Mouse (Mus musculus) neural tube, embryonic 14.5 days (tissue): Measurements from ENCODE around the gene D630045J12Rik. TPM values are rescaled to one million over a fixed set of nuclear protein-coding genes. Genes with fewer than 3 reads are reported as not detected.

Source experiments
- ATAC-seq: fragments of 200-750 bp; cut with Nextera tagmentation; 2 replicates; pipeline ENCODE4 v1.8.0; 2017; ENCODE audit warnings: low read depth, mild to moderate bottlenecking, moderate TSS enrichment, moderate library complexity
- H3K27ac ChIP-seq: fragments of 300-500 bp; sonication (generic); 2 replicates; pipeline ENCODE4 v1.5.1; 2014; ENCODE audit warnings: low read depth, mild to moderate bottlenecking, control low read depth, low read length, moderate library complexity, mixed read lengths
- H3K27me3 ChIP-seq: fragments of 300-500 bp; sonication (generic); 2 replicates; pipeline ENCODE4 v1.6.1; 2014; ENCODE audit warnings: low read length; ENCODE audit not compliant: control insufficient read depth, insufficient read depth
- H3K36me3 ChIP-seq: fragments of 300-500 bp; sonication (generic); 2 replicates; pipeline ENCODE4 v1.6.1; 2014; ENCODE audit warnings: low read length, mixed read lengths; ENCODE audit not compliant: control insufficient read depth, insufficient read depth
- H3K4me1 ChIP-seq: fragments of 300-500 bp; sonication (generic); 2 replicates; pipeline ENCODE4 v1.6.1; 2014; ENCODE audit warnings: low read length; ENCODE audit not compliant: control insufficient read depth, insufficient read depth
- H3K4me2 ChIP-seq: fragments of 300-500 bp; sonication (generic); 2 replicates; pipeline ENCODE4 v1.6.1; 2014; ENCODE audit warnings: mild to moderate bottlenecking, low read depth, low read length, control low read depth
- H3K4me3 ChIP-seq: fragments of 300-500 bp; sonication (generic); 2 replicates; pipeline ENCODE4 v1.5.1; 2014; ENCODE audit warnings: low read depth, low read length, control low read depth, mixed read lengths
- H3K9ac ChIP-seq: fragments of 300-500 bp; sonication (generic); replicated peaks from 2 replicates; pipeline ENCODE4 v1.6.1; 2014; ENCODE audit warnings: low read depth, mild to moderate bottlenecking, control low read depth, low read length, mixed read lengths
- H3K9me3 ChIP-seq: fragments of 300-500 bp; sonication (generic); 2 replicates; pipeline ENCODE4 v1.6.1; 2016; ENCODE audit warnings: low read length; ENCODE audit not compliant: control insufficient read depth
- WGBS: fragments of 180-500 bp; shearing (Covaris S2); extraction: QIAGEN DNeasy Blood & Tissue Kit; methylation state at CpG from one replicate; pipeline ENCODE4 v1.1.7; 2014; 5-methylcytosine and 5-hydroxymethylcytosine counted together
- polyA plus RNA-seq: library from polyadenylated mRNA; unstranded; fragments of >200 nt; fragmentation: Nextera tagmentation; extraction: Ambion mirVana; gene quantifications from 2 replicates; pipeline ENCODE4 v1.2.1, GENCODE M21; 2014

The D630045J12Rik gene
- polyA plus RNA-seq, 1 experiment from 2014 or later: 21.0 TPM

DNA sequence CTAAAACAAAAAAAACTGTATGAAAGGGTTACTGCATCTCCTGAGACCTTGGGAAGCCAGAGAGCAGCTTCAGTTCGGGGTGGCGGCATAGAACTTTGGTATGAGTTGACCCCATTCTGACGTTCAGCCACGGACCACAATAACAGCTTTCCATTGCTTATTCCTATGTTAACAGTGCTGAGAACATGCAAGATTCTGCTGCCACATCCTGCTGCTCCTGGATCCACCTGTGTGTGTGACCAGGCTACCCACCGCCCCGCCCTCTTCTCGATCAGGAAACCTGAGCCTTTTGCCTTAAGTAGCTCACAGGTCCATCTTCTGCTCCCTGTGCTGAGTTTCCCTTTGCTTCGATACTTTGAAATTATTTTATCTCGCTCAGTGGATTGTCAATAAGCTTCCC lies 147.9 kb downstream of the D630045J12Rik start:
- Histone ChIP-seq H3K36me3 (no peaks in the 10 kb centered on the region), H3K4me3 (no peak overlapping the region), H3K4me2 (no peak overlapping the region), H3K4me1 (no peaks in the 10 kb centered on the region), H3K9me3 (no peaks in the 10 kb centered on the region), H3K27ac (no peak overlapping the region), H3K9ac (no peak overlapping the region), H3K27me3 (no peaks in the 10 kb centered on the region)
- WGBS: 87% methylated on average over 9 of the region's 9 CpGs
- ATAC-seq: no peak

DNA sequence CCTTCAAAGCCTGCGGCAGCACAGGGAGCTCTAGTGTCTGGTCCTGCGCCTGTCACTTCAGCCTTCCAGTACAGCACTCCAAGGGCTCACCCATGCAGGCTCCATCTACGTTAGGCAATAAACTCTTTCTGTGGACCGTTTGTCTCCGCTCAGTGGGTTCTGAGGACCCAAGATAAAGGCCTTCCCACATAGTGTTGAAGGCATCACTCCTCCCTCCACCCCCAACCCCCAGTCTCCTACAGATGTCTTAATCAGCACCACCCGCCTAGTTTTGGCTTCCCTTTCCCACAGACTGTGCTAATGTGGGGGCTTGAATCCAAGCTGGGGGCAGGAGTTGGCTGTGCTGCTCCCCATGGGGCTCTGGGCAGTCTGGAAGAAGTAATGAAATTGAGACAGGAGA lies 150.0 kb downstream of the D630045J12Rik start:
- Histone ChIP-seq H3K4me3 (no peak overlapping the region), H3K9me3 (no peaks in the 10 kb centered on the region), H3K27ac (no peak overlapping the region), H3K36me3 (no peaks in the 10 kb centered on the region), H3K9ac (no peak overlapping the region), H3K4me2 (no peak overlapping the region), H3K4me1 (no peaks in the 10 kb centered on the region), H3K27me3 (no peaks in the 10 kb centered on the region)
- ATAC-seq: no peak
- 61% methylated on average over 6 of the region's 6 CpGs for WGBS

DNA sequence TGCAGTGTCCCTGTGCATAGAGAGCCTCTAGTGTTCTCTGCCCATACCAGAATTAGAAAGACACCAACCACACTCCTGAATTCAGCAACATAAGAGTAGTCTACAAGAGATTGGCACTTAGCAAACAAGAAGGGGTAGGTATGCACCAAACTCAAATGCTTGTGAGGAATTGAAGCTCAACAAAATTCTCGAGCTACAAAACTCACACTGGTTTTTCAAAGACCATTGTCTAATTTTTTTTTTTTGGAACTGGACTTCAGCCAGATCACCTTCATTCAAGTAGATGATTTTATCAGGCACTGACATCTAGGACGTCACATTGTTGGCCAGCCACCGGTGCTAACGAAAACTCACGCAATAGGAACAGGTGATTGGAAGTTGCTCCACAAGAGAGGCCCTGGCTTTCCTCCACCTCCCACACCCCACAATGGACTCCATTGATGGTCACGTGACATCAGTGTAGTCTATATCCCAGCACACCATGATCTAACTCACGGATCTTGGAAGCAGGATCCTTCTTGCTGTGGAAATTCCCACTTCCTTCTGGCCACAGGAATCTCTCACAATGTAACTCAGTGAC lies 151.5 kb downstream of the D630045J12Rik start:
- H3K27ac ChIP-seq: no peak overlapping the region
- H3K27me3 ChIP-seq: no peaks in the 10 kb centered on the region
- H3K36me3 ChIP-seq: no peaks in the 10 kb centered on the region
- no peak overlapping the region for H3K4me3 ChIP-seq
- H3K4me1 ChIP-seq: no peaks in the 10 kb centered on the region
- no peaks in the 10 kb centered on the region for H3K9me3 ChIP-seq
- ATAC-seq: no peak
- H3K9ac ChIP-seq: no peak overlapping the region
- 88% methylated on average over 7 of the region's 7 CpGs for WGBS
- no peak overlapping the region for H3K4me2 ChIP-seq

DNA sequence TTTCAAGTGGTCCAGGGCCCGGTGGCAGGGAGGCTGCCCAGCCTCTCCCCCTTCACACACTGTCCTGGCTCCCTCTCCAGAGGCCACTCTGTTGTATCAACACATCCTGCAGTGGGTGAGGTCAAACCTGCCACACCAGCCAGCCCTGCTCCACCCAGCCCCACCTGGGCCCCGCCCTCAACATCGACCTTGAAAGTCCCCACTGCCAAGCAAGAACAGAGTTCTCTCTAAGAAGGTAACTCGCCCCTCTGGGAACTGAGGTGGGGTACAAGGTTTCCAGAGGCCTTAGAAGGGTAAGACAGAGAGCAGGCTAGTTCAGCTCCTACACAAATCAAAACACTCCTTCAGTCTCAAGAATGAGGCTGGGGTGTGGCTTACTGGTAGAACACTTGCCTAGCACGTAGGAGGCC lies 156.8 kb downstream of the D630045J12Rik start:
- Histone ChIP-seq H3K27ac (no peak overlapping the region), H3K36me3 (no peaks in the 10 kb centered on the region), H3K4me1 (no peaks in the 10 kb centered on the region), H3K9ac (no peak overlapping the region), H3K4me2 (no peak overlapping the region), H3K9me3 (no peaks in the 10 kb centered on the region), H3K27me3 (no peaks in the 10 kb centered on the region), H3K4me3 (no peak overlapping the region)
- ATAC-seq: no peak
- WGBS: 77% methylated on average over 5 of the region's 5 CpGs

DNA sequence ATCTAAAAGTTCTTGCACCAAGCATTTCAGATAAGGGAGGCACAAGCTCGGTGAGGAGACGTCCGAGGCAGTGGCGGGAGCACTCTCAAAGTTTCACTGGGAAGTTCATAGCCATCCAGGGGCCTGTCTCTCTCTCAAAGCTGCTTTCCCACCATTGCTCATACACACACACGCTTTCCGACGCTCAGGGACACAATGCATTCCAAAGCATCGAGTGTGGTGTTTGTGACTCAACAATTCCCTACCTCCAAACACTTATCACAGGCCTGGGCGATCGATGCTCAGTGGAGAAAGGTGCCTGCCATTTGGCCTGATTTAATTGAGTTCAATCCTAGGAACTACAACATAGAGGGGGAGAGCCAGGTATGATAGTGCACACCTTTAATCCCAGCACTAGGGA lies 159.1 kb downstream of the D630045J12Rik start:
- Histone ChIP-seq H3K9ac (no peak overlapping the region), H3K27ac (no peak overlapping the region), H3K9me3 (no peaks in the 10 kb centered on the region), H3K4me2 (no peak overlapping the region), H3K27me3 (no peaks in the 10 kb centered on the region), H3K36me3 (no peaks in the 10 kb centered on the region), H3K4me1 (no peaks in the 10 kb centered on the region), H3K4me3 (no peak overlapping the region)
- 93% methylated on average over 10 of the region's 10 CpGs for WGBS
- no peak for ATAC-seq

DNA sequence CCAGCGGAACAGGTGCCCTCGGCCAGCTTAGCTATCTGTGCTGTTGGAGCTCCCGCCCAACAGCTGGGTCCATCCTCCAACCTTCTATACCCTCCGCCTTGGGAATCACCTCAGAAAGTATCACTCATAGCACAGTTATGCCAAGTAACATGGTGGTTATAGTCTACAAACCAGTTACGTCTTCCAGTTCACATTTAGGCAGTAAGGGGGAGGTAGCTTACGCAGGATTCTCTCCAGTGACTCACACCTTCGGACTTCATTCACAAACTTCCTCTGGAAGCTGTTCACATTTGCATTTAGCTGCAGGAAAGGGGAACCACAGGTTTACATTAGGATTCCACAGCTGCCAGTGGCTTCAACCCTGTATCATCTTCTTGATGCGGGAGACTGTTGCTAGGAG lies 161.3 kb downstream of the D630045J12Rik start:
- Histone ChIP-seq H3K36me3 (no peaks in the 10 kb centered on the region), H3K27ac (no peak overlapping the region), H3K4me2 (no peak overlapping the region), H3K4me1 (no peaks in the 10 kb centered on the region), H3K9me3 (no peaks in the 10 kb centered on the region), H3K27me3 (no peaks in the 10 kb centered on the region), H3K9ac (no peak overlapping the region), H3K4me3 (no peak overlapping the region)
- ATAC-seq: no peak
- WGBS: 96% methylated on average over 8 of the region's 8 CpGs

DNA sequence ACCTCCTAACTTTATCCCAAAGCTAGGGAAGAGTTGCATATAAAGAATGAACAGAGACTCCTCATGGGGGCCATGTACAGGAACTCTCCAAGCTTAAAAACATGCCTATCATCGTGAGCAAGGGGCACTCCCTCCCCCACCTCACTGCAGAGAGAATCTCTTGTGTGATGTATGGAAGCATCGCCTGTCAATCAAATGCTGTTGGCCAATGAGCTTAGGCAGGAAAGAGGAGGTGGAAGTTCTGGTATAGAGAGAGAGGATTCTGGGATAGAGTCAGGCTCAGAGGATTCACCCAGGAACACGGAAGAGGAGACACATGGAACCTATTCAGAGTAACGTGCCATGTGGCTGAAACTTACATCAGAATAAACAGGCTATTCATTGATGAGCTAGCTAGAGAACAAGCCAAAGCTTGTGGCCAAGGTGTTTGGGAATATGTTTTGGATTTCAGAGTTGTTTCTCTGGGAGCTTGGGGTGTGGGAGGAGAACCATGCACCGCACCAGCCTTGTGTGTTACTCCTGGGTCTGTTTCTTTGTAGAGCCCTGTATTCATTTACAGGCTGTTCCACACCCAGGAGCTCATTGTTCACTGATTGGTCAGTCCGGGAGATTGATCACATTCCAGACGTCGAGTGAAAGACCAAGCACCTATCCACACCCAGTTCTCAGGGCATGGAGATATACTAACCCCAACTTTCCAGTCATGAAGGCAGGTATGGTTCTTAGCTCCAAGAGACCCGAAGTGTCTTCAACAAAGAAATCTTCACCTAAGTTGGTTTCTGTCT lies 166.4 kb downstream of the D630045J12Rik start:
- Histone ChIP-seq H3K9ac (no peak overlapping the region), H3K4me3 (no peak overlapping the region), H3K27me3 (no peaks in the 10 kb centered on the region), H3K9me3 (no peaks in the 10 kb centered on the region), H3K36me3 (no peaks in the 10 kb centered on the region), H3K27ac (no peak overlapping the region), H3K4me2 (no peak overlapping the region), H3K4me1 (no peaks in the 10 kb centered on the region)
- WGBS: 85% methylated on average over 9 of the region's 9 CpGs
- no peak for ATAC-seq

DNA sequence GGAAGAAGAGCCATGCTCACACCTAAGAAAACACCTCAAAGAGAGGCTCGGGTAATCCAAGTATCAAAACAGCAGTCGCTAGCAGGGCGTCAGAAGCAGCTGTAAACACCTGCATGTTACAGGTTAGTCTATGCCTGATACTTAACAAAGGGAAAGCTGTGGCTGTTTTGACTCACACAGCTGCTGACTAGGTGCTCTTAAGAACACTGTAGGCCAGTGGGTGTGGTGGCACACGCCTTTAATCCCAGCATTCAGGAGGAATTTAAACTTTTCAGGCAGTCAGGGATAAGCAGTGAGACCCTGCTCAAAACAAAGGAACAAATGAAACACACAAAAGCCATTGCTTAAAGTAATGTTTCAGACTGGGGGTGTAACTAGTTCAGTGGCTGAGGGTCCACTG lies 170.6 kb downstream of the D630045J12Rik start:
- H3K27ac ChIP-seq: no peak overlapping the region
- WGBS: 65% methylated on average over 4 of the region's 4 CpGs
- no peaks in the 10 kb centered on the region for H3K4me1 ChIP-seq
- no peak overlapping the region for H3K9ac ChIP-seq
- no peaks in the 10 kb centered on the region for H3K9me3 ChIP-seq
- no peak for ATAC-seq
- no peak overlapping the region for H3K4me3 ChIP-seq
- H3K36me3 ChIP-seq: no peaks in the 10 kb centered on the region
- H3K27me3 ChIP-seq: no peaks in the 10 kb centered on the region
- no peak overlapping the region for H3K4me2 ChIP-seq

DNA sequence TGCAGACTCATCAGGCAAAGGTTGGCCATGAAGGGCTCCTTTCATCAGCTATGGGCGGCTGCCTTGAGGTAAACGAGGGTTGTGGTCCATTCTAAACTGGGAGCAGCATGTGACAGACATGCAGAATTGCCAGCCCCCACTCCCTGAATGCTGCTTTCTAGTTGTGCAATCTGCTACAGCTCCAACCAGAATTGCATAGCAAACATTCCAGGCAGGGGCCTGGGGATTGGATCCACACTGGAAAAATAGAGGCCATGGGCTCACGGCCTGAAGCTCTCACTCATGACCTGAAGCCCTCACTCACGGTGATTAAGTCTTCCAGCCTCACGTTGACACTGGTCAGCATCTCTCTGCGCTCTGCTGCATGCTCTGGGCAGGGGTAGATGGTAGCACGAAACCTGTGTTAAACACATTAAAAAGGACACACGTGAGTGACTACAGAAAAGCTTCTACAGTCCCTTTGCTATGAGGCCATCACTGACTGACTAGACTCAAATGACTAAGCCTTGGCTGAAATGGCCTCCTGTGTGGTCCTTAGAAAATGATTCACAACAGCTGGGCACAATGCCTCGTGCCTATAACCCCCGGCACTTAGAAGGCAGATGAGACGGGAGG lies 172.0 kb downstream of the D630045J12Rik start:
- Histone ChIP-seq H3K9me3 (no peaks in the 10 kb centered on the region), H3K9ac (no peak overlapping the region), H3K4me1 (no peaks in the 10 kb centered on the region), H3K27me3 (no peaks in the 10 kb centered on the region), H3K27ac (no peak overlapping the region), H3K4me2 (no peak overlapping the region), H3K36me3 (no peaks in the 10 kb centered on the region), H3K4me3 (no peak overlapping the region)
- no peak for ATAC-seq
- whole genome bisulfite sequencing: 63% methylated on average over 11 of the region's 11 CpGs
